Mouse (Mus musculus): ENCODE measurements at regions not wholly inside any gene's neighbourhood (a gene's known extent, or its start where the extent isn't known, plus 50 kb on each side); places are given as distances from the start of the nearest gene placed in this dataset.

DNA sequence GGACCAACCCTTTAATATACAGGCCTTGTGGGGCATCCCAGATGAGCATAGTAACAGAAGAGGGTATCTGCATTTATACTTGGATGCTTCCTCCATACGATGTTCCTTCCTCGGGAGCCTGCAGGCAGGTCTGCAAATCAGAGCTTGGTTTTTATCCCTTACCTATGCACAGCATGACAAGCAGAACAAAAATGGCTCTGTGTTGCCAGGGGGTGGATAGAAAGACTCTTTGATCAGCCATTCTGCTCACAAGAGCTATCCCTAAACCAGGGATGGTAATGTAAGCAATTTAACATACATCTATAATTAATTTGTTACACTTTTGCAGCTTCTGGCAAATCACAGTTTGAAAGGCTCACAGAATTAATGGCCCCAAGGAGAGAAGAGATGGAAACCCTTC lies 79.6 kb downstream of the Kbtbd8 start:
- TF ChIP-seq CTCF (IDR thresholded peaks at IDR 0.05; ENCODE audit: low read depth) (no peak), EP300 (IDR thresholded peaks at IDR 0.05; ENCODE audit: low read depth) (no peak)
